Mouse (Mus musculus) G1E-ER4 (cell line): ENCODE results near the gene Olfr1367. TPM values are rescaled to one million over a fixed set of nuclear protein-coding genes. Genes with fewer than 3 reads are reported as not detected.

Experiments
- GATA1 ChIP-seq: IDR thresholded peaks from one replicate; pipeline ENCODE4 v1.8.0; 2012; ENCODE audit warnings: low read length, inconsistent platforms
- polyA plus RNA-seq: library from polyadenylated mRNA; stranded (reverse); fragments of >175 nt; gene quantifications from 2 replicates; pipeline ENCODE4 v1.2.3, GENCODE M21; 2012

Gene Olfr1367
- not detected in 2 replicates for polyA plus RNA-seq

DNA sequence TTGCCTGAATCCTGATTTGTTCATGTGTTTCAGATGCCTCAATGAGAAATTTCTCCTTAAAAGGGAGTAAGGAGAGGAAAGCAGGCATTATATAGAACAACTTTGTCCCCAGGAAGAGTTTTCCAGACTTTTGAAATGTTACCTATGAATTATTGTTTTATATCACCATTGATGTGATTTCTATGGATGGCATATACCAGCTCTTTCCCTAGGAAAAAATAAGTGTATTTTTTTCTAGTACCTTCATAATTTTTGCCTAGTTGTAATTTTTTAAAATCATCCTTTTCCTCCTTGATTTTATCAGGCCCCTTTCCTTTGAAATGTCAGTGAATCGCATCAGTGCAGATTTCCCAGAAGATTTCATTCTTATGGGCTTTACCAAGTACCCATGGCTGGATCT lies at the start of gene Olfr1367:
Gene Olfr1367 (plus strand): TSS at position 301 of the 400 bp plus-strand sequence.
- TF ChIP-seq GATA1: no peak

DNA sequence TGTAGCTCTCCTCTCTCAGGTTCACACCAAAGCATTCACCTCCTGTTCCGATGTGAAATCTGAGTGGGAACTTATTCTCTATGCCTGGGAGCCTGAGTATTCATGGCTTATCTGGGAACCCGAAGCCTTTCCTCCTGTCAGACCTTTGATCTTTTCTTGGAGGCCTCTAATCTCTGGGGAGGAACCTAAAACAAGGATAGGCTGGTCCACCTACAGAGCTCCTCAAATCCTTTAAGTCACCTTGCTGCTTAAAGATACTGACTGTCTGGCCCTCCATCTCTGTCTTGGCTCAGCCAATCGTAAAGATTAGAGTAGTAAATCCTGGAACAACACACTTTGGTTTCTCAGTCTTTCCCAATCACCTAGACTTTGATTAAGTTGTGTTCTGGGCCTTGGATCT lies 48.2 kb upstream of the Olfr1367 start:
- no peak for TF ChIP-seq GATA1

- no peak for TF ChIP-seq GATA1
Measured at GRCm38 (mm10) chr13:21304483-21305066, 42.1 kb upstream of the Olfr1367 start.

DNA sequence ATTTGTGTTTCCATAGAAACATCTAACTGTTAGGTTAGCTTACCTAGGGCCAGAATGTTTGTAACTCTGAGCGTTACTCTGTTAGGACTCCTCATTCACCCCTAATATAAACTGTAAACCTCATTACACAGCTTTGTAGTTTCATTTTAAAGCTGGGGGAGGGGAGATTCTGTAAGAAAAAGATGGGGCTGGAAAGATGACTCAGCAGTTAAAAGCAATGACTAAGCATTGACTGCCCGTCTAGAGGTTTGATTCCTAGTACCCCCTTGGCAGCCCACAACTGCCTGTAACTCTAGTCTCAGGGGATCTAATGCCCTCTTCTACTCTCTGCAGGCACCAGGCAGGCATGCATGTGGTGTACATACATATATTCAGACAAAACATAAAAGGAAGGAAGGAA lies 36.9 kb upstream of the Olfr1367 start:
- no peak for TF ChIP-seq GATA1

- no peak for TF ChIP-seq GATA1
Measured at GRCm38 (mm10) chr13:21311926-21312325, 34.8 kb upstream of the Olfr1367 start, which contains the start of gene Gpx6. Gene Gpx6 (plus strand): TSS chr13:21312125.

DNA sequence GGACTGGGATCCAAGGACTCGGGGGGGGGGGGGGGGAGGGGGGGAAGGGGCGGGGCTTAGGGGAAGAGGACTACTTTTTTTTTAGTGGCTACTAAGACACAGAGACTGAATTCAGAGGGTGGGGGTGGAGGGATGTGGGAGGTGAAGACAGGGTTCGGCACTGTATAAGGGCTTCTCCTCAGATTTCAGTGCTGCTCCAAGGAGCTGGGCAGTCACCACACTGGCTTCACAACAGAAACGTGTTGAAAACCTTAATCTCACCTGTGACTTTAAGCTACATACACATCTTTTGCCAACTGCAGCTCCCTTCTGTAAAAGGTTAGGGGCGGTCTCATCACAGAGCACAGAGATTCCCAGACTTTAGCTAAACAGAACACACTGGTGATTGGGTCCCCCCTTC lies 33.9 kb upstream of the Olfr1367 start:
- no peak for TF ChIP-seq GATA1

DNA sequence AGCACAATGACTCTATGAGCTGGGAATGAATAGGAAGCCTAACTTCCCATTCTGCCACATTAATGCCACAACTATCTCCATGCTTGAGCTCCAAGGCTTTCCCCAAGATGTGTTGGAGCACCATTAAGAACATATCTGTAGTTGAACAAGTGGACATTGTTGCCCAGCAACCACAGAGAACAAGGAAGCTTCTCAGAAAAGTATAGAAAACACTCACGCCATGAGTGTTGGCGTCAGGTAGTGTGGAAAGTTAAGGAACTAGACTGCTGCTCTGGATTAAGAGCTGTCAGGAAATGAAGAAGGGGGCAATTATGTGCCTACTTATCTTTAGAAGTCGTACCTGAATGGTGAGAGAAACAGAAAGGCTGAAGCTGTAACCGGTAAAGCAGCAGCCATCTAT lies 32.8 kb upstream of the Olfr1367 start:
- no peak for TF ChIP-seq GATA1

- no peak for TF ChIP-seq GATA1
Measured at GRCm38 (mm10) chr13:21320262-21320661, 26.4 kb upstream of the Olfr1367 start.

DNA sequence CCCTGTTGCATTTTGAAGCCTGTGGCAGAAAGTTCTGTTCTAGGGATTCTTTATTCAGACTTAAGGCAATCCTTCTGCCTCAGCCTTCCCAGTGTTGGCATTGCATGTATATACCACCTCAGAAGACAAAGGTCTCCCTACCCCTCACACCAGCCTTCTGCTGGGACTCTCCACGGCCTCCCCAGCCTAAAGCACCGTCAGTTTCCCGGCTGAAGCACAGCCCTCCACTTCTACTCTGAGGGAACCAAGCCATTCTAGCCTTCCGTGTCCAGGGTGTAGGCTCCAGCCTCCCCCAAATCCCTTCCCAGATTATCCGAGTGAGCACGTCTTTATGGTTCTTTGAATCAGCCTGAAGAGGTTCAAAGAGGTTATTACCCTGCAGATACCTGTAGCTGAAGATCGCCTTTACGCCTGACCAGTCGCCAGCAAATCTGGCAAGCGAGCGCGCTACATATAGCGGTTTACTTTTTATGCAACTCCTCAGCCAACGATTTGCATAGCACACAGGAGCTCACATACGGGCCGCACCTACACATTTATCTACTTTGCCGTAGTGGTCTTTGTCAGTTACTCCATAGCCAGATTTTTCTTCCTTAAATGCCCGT lies 24.7 kb upstream of the Olfr1367 start:
- no peak for TF ChIP-seq GATA1

DNA sequence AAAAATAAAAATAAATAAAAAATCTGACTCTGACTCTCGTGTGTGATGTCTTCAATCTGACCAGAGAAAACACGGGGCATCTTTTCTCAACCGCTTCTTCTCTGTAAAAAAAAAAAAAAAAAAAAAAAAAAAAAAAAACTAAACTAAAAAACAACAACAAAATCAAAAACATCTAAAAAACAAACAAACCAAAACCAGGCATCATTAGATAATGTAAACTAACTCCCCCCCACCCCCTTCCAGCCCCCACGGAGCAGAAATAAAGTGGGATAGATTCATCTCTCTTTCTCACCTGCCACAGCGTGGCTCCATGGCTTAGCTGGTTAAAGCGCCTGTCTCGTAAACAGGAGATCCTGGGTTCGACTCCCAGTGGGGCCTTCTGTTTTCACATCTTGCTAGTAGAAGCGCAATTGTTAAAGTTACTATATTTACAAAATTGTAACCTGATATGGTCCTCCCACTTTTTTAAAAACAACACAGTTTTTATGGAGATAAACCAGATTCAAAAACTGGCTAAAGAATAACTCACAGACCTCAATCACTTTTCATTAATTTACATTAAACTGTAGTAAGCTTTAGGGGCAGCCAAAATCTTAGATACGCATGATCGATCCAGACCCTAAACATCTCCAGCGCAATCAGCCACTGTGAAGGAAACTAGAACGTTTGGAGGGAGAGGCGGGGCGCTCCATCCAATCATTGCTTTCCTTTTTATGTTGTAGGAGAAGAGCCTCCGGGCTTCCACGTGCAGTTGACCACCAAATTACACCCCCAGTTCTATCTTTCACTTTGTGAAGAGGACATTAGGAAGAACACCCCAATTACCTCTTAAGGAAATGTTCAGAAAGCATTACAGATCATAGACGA lies 24.0 kb upstream of the Olfr1367 start:
- no peak for TF ChIP-seq GATA1

DNA sequence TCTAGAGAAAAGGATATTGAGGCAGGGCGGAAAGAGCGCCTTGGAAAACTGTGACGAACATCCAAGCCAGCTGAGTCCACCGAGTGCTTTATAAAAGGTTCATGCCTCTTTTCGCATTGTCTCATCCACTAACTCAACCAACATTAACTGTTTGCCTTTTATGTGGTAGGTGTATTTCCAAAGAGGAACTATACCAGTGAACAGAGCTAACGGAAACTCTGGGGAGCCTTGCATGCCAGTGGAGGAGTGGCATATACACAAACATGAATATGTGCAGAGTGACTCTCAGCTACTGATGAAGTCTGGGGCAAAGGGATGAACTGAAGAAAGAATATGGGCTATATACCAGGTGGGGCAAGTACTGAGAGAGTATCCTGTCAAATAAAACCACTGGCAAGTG lies 23.3 kb upstream of the Olfr1367 start:
- TF ChIP-seq GATA1: no peak

GRCm38 (mm10) chr13:21326191-21326590 lies 20.5 kb upstream of the Olfr1367 start:
- TF ChIP-seq GATA1: no peak

DNA sequence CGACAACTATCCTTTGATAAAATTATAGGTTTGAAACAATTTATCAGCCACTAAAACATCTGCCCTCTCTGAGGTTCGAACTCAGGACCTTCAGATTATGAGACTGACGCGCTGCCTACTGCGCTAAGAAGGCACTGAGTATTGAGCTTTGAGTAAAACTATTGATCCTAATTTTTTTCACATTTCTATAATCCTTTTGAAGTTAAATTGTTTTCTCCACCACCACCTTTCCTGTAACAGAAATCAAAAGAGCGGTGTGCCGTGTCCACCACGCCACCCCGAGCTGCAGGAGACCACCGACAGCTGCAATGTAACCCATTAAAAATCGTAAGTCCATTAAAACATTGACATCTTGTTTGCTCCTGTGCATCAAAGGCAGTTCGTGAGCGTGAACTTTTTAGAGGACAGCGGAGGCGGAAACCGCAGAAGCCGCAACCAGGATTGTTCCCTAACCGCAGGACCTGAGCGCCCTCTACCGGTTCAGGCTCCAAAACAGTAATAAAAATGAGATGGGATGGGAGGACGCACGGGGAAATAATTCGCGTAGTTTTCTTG lies 20.0 kb upstream of the Olfr1367 start:
- TF ChIP-seq GATA1: no peak

DNA sequence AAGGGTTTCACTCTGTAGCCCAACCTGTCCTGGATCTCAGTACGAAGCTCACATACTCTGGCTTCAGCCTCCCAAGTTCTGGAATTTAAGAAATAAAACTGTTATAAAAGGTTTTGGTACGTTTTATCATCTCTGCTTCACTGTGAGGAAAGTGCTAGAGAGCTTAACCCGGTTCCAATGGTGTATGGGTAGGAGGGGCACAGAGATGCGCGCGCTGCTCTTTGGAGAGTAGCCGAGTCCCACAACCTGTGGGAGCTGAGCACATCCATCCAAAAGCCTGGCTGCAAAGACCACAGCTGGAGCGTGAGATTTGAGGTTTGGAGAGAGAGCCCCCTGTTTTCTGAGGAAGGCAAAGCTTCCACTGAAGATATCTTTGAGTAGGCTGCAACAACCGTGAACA lies 19.3 kb upstream of the Olfr1367 start:
- TF ChIP-seq GATA1: no peak

DNA sequence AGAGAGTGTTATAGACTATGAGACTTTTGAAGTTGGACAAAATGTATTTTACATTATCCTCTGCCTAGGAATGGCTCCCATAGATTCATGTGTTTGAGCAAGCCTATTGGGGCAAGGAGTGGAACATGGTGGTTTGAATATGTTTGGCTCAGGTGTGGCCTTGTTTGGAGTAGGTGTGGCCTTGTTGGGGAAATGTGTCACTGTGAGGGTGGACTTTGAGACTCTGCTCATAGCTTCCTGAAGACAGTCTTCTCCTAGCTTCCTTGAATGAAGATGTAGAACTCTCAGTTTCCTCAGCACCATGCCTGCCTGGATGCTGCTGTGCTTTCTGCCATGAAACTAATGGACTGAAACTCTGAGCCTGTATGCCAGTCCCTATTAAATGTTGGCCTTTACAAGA lies 3.9 kb downstream of the Olfr1367 start:
- TF ChIP-seq GATA1: no peak

DNA sequence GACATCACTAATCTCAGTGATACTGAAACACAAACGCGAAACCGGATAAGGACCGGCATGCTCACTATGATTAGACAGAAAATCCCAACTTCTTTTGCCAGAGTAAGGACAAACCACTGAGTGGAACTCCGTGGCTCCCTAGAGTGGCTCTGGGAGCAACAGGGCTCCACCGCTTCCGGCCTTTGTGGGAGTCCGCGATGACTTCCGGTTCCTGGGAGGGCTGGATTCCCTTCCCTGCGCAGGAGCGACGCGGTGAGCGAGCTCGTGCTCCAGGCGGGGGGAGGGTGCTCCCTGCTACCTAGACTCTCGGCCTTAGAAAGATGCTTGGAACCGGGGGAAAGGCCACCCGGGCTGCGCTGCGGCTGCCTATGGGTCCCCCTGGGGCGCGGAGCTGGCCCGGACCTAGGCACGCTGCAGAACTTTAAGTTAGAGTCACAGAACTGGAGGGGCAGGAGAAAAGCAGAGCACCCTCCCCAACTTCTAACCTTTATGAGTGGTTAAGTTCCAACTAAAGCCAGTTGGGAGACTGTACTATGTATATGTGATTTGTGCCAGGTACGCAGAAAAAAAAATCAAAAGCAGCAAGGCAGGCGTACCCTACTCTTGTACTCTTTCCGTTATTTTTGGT lies 16.0 kb downstream of the Olfr1367 start, which contains the start of gene Zscan12:
Gene Zscan12 (plus strand): TSS at position 200 of the 628 bp plus-strand sequence.
- TF ChIP-seq GATA1: no peak
